Mouse (Mus musculus): ENCODE results near the gene Pdlim1.

- TF ChIP-seq CTCF (IDR thresholded peaks at IDR 0.05; ENCODE audit: borderline replicate concordance, control insufficient read depth, extremely low read depth, insufficient read depth, low read length, poor library complexity) (no peak), POLR2A (IDR thresholded peaks at IDR 0.05; ENCODE audit: control insufficient read depth, extremely low read depth, insufficient read depth, low read length, poor library complexity) (no peak)
These were observed 31.3 kb downstream of the Pdlim1 start for GRCm38 (mm10) chr19:40240360-40240759.
